Mouse (Mus musculus) Muller cell, postnatal 12 days (primary cell): ENCODE data around the gene Gm9508.
"Not testable (repeated sequence)": the region's sequence is repeated elsewhere in the genome, so short reads cannot be mapped to it uniquely, and the experiment has no call there.

Experiments
- DNase-seq: peaks from one replicate; pipeline ENCODE4 v3.0.0-alpha.2; 2015; ENCODE audit errors: inconsistent ontology term

The Gm9508 gene

DNA sequence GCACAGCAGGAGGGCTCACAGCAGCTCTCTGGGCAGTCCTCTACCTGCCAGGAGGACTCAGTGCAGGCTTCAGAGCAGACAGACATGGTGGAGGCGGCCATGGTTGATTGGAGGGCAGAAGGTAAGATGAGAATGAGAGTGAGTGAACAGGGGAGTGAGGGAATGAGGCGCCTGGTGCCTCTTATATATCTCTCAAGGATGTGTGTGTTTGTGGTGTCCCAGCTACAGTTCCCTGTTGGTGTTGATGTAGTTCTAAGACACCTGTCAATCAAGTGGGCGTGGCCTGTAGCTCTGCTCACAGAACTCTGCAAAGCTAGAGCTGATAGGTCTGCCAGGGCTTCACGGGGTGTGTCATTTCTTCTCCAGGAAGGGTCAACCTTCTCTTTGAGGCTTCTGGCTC, at the start of gene Gm9508:
Gene Gm9508, minus strand, starts transcription at position 101 of the 400 bp plus-strand sequence.
- no peak for DNase-seq

DNA sequence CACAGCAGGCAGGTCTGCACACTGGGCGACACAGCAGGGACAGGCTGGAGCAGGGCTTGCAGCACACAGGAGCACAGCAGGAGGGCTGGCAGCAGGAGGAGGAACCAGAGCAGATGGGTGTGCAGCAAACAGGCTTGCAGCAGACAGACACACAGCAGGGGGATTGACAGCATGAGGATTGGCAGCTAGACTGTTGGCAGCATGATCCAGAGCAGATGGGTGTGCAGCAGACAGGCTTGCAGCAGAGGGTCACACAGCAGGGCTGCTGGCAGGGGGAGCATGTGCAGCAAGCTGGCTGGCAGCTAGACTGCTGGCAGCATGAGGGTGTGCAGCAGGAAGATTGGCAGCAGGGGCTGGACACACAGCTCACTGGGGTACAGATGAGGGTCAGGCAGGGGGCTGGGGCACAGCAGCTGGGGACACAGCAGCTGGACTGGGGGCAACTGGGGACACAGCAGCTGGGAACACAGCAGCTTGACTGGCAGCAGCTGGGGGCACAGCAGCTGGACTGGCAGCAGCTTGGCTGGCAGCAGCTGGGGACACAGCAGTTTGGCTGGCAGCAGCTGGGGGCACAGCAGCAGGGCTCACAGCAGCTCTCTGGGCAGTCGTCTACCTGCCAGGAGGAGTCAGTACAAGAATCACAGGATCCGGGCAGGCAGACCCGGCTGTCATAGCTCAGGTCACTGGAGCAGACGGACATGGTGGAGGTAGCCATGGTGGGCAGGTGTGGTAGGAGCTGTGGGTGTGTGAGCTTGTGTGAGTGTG, 45.1 kb upstream of the Gm9508 start, which contains the start of gene Gm18596:
Gene Gm18596, minus strand, starts transcription at position 715 of the 765 bp plus-strand sequence.
- DNase-seq: not testable (repeated sequence)

DNA sequence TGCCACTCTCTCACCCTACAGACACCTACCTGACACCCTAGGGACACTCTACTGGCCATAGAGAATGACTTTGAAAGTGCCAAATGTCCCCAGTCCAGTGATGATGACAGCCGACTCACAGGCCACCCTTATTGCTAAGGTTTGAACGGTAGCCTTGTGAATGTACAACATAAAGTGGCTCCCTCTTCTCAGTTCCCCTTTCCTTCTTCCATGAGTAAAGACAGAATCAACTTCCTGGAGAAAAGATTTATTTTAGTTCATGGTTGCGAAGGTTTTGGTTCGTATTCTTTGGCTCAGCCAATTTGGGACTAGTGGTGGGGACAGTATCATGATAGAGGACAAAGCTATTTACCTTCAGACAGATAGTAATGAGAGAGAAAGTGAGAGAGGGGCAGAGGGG, 41.9 kb upstream of the Gm9508 start:
- no peak for DNase-seq

DNA sequence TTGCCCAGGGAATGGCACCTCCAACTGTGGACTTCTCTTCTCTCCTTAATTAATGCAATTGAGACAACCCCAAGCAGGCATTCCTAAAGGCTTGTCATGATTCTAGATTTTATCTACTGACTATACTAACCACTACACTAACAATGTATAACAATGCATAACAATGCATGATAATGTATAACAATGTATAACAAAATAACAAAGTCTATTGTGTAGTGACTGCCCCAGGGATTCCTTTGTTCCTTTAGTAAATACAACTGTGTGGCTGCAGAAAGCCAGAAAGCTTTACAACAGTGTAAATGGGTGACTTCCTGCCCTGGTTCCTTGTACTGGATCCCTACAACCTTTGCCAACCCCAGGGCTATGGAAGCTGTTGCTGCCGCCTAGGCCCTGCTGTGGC, 38.9 kb upstream of the Gm9508 start:
- DNase-seq: no peak

DNA sequence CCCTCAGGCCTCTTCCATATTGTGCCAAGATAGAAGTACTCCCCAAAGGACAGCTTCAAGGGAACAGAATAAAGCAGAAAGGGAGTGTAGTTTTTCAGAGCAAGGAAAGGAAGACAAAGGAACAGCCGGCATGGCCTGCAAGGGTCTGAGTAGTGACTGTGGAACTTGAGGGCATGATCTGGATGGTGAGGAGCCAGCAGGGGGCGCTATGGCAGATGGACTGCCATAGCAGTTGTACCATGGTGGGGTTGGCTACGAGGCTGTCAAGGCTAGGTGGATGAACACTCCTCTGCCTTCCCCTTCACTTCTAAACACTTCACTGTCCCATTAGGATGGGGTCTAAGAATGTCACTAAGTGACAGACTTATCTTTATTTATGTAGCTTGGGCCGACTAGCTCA, 32.2 kb upstream of the Gm9508 start:
- DNase-seq: no peak

DNA sequence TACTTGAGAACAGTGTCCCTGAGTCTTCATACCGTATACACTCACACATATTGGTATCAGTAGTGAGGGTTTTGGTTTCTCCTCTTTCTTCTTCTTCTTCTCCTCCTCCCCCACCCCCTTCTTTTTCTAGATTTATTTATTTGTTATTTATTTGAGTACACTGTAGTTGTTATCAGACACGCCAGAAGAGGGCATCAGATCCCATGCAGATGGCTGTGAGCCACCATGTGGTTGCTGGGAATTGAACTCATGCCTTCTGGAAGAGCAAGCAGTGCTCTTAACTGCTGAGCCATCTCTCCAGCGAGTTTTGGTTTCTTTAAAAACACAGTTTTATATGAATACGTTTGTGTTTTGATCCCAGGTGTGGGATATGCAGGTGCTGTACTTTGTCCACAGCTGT, 31.2 kb upstream of the Gm9508 start:
- no peak for DNase-seq

DNA sequence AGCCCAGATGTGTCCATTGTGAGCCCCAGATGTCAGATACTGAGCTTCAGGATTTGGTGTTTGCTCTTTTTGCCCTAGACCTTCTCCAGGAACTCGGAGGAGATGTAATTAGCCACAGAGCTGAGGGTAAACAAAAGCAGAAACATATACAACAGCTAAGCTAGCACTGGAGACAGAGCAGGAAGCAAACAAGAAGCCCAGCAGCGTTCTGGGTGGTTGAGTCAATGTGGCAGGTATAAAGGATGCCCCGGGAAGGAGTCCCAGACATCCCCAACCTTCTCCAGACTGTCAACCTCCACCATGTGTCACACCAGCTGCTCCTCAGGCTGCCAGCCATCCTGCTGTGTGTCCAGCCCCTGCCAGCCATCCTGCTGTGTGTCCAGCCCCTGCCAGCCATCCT, 29.2 kb upstream of the Gm9508 start, which contains the start of gene Gm10100:
Gene Gm10100, plus strand, starts transcription at position 301 of the 400 bp plus-strand sequence.
- DNase-seq: no peak

DNA sequence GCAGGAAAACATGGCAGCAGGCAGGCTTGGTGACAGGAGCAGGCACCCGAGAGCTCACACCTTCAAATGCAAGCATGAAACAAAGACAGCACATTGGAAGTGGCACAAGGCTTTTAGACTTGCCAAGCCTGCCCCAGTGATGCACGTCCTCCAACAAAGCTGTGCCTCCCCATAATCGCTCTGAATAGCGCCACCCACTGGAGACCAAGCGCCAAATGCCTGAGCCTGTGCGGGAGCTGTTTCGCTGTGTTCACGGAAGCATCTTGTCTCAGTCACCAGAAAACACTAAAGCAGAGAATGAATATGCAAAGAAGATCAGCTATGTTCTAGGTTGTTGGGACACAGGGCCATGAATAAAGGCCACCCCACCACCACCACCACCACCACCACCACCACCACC, 27.8 kb upstream of the Gm9508 start:
- DNase-seq: no peak

DNA sequence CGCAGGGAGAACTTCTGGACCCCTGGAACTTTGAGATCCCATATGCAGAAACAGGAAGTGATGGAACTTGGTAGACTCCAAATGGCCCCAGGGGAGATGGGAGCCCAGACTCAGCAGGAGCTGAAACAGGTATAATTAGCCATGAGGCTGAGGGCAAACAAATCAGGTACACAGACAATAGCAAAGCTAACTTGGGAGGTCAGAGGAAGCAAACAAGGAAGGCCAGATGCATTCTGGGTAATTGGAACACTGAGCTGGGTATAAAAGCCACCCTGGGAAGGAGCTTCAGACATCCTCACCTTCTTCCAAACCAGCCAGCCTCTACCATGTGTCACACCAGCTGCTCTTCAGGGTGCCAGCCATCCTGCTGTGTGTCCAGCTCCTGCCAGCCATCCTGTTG, 23.3 kb upstream of the Gm9508 start, which contains the start of gene Krtap12-1:
Gene Krtap12-1, plus strand, starts transcription at position 301 of the 400 bp plus-strand sequence.
- DNase-seq: not testable (repeated sequence)

DNA sequence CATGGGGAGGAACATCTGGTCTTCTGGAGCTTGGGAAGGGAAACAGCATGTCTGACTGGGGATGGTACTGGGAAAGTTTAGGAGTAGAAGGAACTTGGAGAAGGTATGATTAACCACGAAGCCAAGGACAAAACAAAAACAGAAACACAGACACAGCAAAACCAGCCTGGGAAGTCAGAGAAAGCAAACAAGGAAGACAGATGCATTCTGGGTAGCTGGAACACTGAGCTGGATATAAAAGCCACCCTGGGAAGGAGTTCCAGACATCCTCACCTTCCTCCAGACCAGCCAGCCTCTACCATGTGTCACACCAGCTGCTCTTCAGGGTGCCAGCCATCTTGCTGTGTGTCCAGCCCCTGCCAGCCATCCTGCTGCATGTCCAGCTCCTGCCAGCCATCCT, 18.5 kb upstream of the Gm9508 start, which contains the start of gene Gm10142:
Gene Gm10142, plus strand, starts transcription at position 301 of the 400 bp plus-strand sequence.
- no peak for DNase-seq

DNA sequence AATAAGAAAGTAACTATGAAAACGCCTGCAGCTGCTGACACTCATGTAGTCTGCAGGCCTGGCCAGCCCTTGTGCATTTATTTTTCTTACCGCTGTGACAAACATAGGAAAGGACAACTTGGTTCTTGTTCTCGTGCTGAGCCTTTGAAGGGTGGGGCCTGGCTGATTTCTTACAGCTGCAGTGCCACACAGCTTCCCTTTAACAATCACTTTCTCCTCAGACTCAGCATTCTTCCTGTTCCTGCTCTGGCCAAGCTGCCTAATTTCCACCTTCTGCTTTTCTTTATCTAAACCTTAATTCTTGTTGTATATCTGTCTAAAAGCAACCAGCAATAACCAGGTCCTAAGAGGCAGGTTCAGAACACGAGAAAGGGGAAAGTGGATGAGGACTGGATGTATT, 16.7 kb upstream of the Gm9508 start:
- DNase-seq: no peak

DNA sequence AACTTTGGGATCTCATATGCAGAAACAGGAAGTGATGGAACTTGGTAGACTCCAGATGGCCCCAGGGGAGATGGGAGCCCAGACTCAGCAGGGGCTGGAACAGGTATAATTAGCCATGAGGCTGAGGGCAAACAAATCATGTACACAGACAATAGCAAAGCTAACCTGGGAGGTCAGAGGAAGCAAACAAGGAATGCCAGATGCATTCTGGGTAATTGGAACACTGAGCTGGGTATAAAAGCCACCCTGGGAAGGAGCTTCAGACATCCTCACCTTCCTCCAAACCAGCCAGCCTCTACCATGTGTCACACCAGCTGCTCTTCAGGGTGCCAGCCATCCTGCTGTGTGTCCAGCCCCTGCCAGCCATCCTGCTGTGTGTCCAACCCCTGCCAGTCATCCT, 14.1 kb upstream of the Gm9508 start, which contains the start of gene Gm10024:
Gene Gm10024, plus strand, starts transcription at position 301 of the 400 bp plus-strand sequence.
- DNase-seq: not testable (repeated sequence)

- no peak for DNase-seq
Observed at GRCm38 (mm10) chr10:77709831-77710230, 12.8 kb upstream of the Gm9508 start.

GRCm38 (mm10) chr10:77706326-77706725, 9.3 kb upstream of the Gm9508 start, which contains the start of gene Gm10272:
TSS of gene Gm10272 (plus strand) at chr10:77706626.
- DNase-seq: no peak

DNA sequence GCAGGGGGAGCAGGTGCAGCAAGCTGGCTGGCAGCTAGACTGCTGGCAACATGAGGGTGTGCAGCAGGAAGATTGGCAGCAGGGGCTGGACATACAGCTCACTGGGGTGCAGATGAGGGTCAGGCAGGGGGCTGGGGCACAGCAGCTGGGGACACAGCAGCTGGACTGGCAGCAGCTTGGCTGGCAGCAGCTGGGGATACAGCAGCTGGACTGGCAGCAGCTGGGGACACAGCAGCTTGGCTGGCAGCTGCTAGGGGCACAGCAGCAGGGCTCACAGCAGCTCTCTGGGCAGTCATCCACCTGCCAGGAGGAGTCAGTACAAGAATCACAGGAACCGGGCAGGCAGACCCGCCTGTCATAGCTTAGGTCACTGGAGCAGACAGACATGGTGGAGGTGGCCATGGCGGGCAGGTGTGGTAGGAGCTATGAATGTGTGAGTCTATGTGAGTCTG, 6.7 kb downstream of the Gm9508 start, which contains the start of gene Gm19402:
Gene Gm19402, minus strand, starts transcription at position 402 of the 452 bp plus-strand sequence.
- not testable (repeated sequence) for DNase-seq

DNA sequence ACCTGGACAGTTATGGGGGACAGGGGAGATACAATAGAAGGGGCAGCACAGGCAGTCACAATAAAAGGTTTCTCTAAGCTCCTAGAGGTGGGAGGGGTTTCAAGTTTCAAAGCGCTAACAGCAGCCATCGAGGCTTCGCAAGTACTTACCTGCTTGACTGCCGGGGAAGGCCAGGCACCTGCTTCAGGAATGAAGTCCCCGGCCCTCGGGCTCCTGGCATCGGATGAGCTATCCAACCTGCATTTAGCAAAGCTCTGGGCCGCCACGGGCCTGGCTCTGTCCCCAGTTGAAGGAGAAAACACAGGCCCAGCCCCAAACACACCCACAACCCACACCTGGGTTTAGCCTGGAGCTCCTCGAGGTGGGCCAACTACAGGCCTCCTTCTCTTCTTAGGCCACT, 10.0 kb downstream of the Gm9508 start:
- no peak for DNase-seq

DNA sequence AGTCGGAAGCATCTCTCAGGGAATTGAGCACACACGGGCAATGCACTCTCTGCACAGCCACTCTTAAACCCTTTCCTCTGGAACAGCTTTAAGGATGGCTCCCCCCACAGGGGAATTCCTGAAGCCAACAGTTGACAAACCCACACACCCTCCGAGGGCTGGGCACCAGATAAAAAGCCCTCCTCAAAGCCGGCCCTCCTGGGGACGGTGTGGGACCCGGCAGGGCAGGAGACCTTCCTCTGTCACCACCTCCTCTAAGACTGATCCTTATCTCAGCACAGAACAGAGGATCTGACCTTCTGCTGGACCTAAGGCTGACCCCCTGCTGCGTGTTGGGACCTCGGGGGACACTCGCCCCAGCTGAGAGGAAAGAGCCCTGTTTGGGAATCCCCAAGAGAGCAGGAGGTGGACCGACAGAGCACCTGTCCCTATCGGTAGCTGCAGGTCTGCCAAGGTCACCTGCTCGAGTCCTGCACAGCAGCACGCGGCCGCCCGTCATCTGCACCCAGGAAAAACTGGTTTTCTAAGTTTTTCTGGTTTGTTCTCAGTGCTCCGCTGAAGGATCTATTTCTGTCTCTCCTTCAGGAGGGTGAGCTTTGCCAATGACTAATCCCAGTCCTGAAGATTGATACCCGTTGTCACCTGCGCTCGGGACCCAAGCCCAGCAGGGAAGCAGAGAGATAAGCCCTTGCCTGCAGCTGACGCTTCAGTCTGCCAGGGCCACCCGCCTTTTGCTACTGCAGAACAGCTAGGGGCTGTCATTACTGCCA, 11.0 kb downstream of the Gm9508 start, which contains the start of gene Tspear:
Gene Tspear, plus strand, starts transcription at position 675 of the 770 bp plus-strand sequence.
- DNase-seq: no peak

DNA sequence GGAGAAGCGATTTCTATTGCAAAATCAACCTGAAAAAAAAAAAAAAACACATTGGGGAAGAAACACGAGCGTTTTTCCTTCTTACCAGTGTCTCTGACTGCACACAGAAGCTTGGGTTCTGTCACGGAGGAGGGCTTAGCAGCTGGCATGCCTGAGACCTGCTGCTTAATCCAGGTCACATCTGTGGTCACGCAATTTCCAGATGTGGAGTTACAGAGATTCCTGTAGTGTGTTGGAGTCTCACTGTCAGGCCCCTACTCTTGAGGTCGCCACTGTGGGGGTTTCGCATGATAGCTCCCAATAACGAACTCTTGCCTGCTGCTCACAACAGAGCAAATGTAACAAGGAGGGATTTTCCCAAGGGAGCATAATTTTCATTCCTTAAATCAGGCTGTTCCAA, 12.9 kb downstream of the Gm9508 start:
- DNase-seq: no peak

DNA sequence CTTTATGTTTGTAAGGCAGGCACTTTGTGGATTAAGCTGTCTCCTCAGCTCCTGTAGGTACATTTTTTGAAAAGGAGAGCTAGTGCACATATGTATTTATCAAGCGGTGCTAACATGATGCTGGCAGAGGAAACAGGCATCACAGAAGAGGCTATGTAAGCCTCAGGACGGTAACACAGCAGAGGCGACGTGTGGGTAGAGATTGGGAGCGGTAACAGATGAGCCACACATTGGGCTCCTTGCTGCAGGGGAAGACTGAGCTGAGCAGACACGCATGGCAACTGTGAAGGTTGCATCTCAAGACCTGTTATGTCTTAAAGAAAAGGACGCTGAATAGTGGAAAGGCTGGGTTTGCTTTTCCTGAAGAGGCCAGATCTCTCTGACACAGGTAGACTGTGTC, 14.0 kb downstream of the Gm9508 start:
- DNase-seq: no peak

- DNase-seq: peak; percentile 76
Observed at GRCm38 (mm10) chr10:77677562-77677961, 19.5 kb downstream of the Gm9508 start.

DNA sequence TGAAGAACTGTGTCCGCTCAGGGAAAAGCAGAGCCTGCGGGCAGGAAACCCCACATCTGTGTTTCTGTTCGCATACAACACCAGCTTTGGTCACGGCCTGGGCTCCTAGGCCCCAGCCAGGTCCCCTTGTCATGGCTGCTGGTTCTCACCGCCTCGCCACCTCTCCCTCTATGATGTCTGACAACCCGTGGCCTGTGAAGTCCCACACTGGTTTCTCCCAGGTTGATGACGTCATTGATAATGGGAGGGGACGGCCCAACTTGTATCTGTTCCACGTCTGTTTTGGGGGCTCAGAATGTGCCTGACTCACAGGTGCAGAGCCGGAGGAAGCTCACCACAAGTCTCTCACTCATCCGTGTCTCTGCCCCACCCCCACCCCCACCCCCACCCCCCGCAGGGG, 23.3 kb downstream of the Gm9508 start:
- DNase-seq: no peak

- DNase-seq: no peak
Observed at GRCm38 (mm10) chr10:77671519-77671918, 25.5 kb downstream of the Gm9508 start.
